Mouse (Mus musculus) forebrain, embryonic 15.5 days (tissue): ENCODE data around the gene Heatr9. TPM values are rescaled to one million over a fixed set of nuclear protein-coding genes. Genes with fewer than 3 reads are reported as not detected.

Experiments used
- ATAC-seq: fragments of 200-750 bp; cut with Nextera tagmentation; replicated peaks from 2 replicates; pipeline ENCODE4 v1.8.0; 2017; ENCODE audit warnings: mild to moderate bottlenecking, moderate TSS enrichment, moderate library complexity
- H3K27ac ChIP-seq: fragments of 300-500 bp; sonication (generic); replicated peaks from 2 replicates; pipeline ENCODE4 v1.5.1; 2015; ENCODE audit warnings: mild to moderate bottlenecking, inconsistent platforms
- H3K27me3 ChIP-seq: fragments of 300-500 bp; sonication (generic); 2 replicates; pipeline ENCODE4 v1.6.1; 2015; ENCODE audit warnings: inconsistent platforms
- H3K36me3 ChIP-seq: fragments of 300-500 bp; sonication (generic); 2 replicates; pipeline ENCODE4 v1.6.1; 2015; ENCODE audit warnings: mild to moderate bottlenecking, inconsistent platforms
- H3K4me1 ChIP-seq: fragments of 300-500 bp; sonication (generic); 2 replicates; pipeline ENCODE4 v1.6.1; 2015; ENCODE audit warnings: inconsistent platforms
- H3K4me2 ChIP-seq: fragments of 300-500 bp; sonication (generic); replicated peaks from 2 replicates; pipeline ENCODE4 v1.6.1; 2015; ENCODE audit warnings: mild to moderate bottlenecking, inconsistent platforms
- H3K4me3 ChIP-seq: fragments of 300-500 bp; sonication (generic); 2 replicates; pipeline ENCODE4 v1.5.1; 2015; ENCODE audit warnings: mild to moderate bottlenecking, inconsistent platforms
- H3K9ac ChIP-seq: fragments of 300-500 bp; sonication (generic); replicated peaks from 2 replicates; pipeline ENCODE4 v1.6.1; 2015; ENCODE audit warnings: mild to moderate bottlenecking, inconsistent platforms
- H3K9me3 ChIP-seq: fragments of 300-500 bp; sonication (generic); 2 replicates; pipeline ENCODE4 v1.6.1; 2016; ENCODE audit warnings: inconsistent platforms
- WGBS: fragments of 180-500 bp; shearing (Covaris S2); methylation state at CpG from one replicate; pipeline ENCODE4 v1.1.7; 2015; ENCODE audit warnings: mixed read lengths; 5-methylcytosine and 5-hydroxymethylcytosine counted together
- polyA plus RNA-seq: library from polyadenylated mRNA; unstranded; fragments of >200 nt; fragmentation: Nextera tagmentation; extraction: Ambion mirVana; gene quantifications from 2 replicates; pipeline ENCODE4 v1.2.1, GENCODE M21; 2015

Heatr9 gene
- not detected in 2 replicates for polyA plus RNA-seq

GRCm38 (mm10) chr11:83522075-83522474 is at the start of gene Heatr9:
Gene Heatr9 (minus strand): TSS chr11:83522175.
- H3K4me3 ChIP-seq = no peak within 1 kb of the TSS
- WGBS = 84% methylated on average over 3 of the region's 3 CpGs
- no peaks in the 10 kb centered on the region for H3K4me1 ChIP-seq
- H3K4me2 ChIP-seq = no peak within 1 kb of the TSS
- no peaks in the 10 kb centered on the region for H3K27me3 ChIP-seq
- no peak for ATAC-seq
- no peak within 1 kb of the TSS for H3K9ac ChIP-seq
- H3K36me3 ChIP-seq = no peaks in the 10 kb centered on the region
- no peaks in the 10 kb centered on the region for H3K9me3 ChIP-seq
- H3K27ac ChIP-seq = no peak within 1 kb of the TSS

GRCm38 (mm10) chr11:83570189-83570588 is 48.2 kb upstream of the Heatr9 start:
- Histone ChIP-seq H3K27ac (no peak overlapping the region), H3K4me3 (no peak overlapping the region), H3K9me3 (no peaks in the 10 kb centered on the region), H3K36me3 (no peaks in the 10 kb centered on the region), H3K27me3 (no peaks in the 10 kb centered on the region), H3K4me2 (no peak overlapping the region), H3K9ac (no peak overlapping the region), H3K4me1 (no peaks in the 10 kb centered on the region)
- WGBS = 88% methylated on average over 2 of the region's 2 CpGs
- no peak for ATAC-seq

- Histone ChIP-seq H3K4me1 (no peaks in the 10 kb centered on the region), H3K4me3 (no peak overlapping the region), H3K9me3 (no peaks in the 10 kb centered on the region), H3K4me2 (no peak overlapping the region), H3K36me3 (no peaks in the 10 kb centered on the region), H3K9ac (no peak overlapping the region), H3K27ac (no peak overlapping the region), H3K27me3 (no peaks in the 10 kb centered on the region)
- WGBS = 98% methylated on average over 7 of the region's 7 CpGs
- ATAC-seq = no peak
Observed at GRCm38 (mm10) chr11:83569249-83569648, 47.3 kb upstream of the Heatr9 start.

GRCm38 (mm10) chr11:83568786-83569185 is 46.8 kb upstream of the Heatr9 start:
- Histone ChIP-seq H3K27ac (no peak overlapping the region), H3K4me2 (no peak overlapping the region), H3K36me3 (no peaks in the 10 kb centered on the region), H3K4me3 (no peak overlapping the region), H3K27me3 (no peaks in the 10 kb centered on the region), H3K9me3 (no peaks in the 10 kb centered on the region), H3K4me1 (no peaks in the 10 kb centered on the region), H3K9ac (no peak overlapping the region)
- WGBS = 89% methylated on average over 3 of the region's 3 CpGs
- ATAC-seq = no peak

GRCm38 (mm10) chr11:83568061-83568460 is 46.1 kb upstream of the Heatr9 start:
- Histone ChIP-seq H3K4me1 (no peaks in the 10 kb centered on the region), H3K9me3 (no peaks in the 10 kb centered on the region), H3K9ac (no peak overlapping the region), H3K27ac (no peak overlapping the region), H3K4me2 (no peak overlapping the region), H3K36me3 (no peaks in the 10 kb centered on the region), H3K27me3 (no peaks in the 10 kb centered on the region), H3K4me3 (no peak overlapping the region)
- ATAC-seq = no peak
- WGBS = 95% methylated on average over 9 of the region's 9 CpGs

- Histone ChIP-seq H3K36me3 (no peaks in the 10 kb centered on the region), H3K4me2 (no peak overlapping the region), H3K4me3 (no peak overlapping the region), H3K9ac (no peak overlapping the region), H3K27ac (no peak overlapping the region), H3K27me3 (no peaks in the 10 kb centered on the region), H3K4me1 (no peaks in the 10 kb centered on the region), H3K9me3 (no peaks in the 10 kb centered on the region)
- WGBS = 70% methylated on average over 7 of the region's 7 CpGs
- ATAC-seq = no peak
Observed at GRCm38 (mm10) chr11:83567311-83567710, 45.3 kb upstream of the Heatr9 start.

GRCm38 (mm10) chr11:83566617-83567016 is 44.6 kb upstream of the Heatr9 start:
- no peaks in the 10 kb centered on the region for H3K36me3 ChIP-seq
- no peak for ATAC-seq
- no peaks in the 10 kb centered on the region for H3K9me3 ChIP-seq
- H3K27me3 ChIP-seq = no peaks in the 10 kb centered on the region
- no peak overlapping the region for H3K9ac ChIP-seq
- no peak overlapping the region for H3K4me3 ChIP-seq
- no peaks in the 10 kb centered on the region for H3K4me1 ChIP-seq
- no peak overlapping the region for H3K27ac ChIP-seq
- H3K4me2 ChIP-seq = no peak overlapping the region

- no peak overlapping the region for H3K9ac ChIP-seq
- no peak overlapping the region for H3K27ac ChIP-seq
- no peaks in the 10 kb centered on the region for H3K4me1 ChIP-seq
- no peaks in the 10 kb centered on the region for H3K27me3 ChIP-seq
- ATAC-seq = no peak
- H3K4me2 ChIP-seq = no peak overlapping the region
- WGBS = 85% methylated on average over 2 of the region's 2 CpGs
- H3K9me3 ChIP-seq = no peaks in the 10 kb centered on the region
- no peak overlapping the region for H3K4me3 ChIP-seq
- H3K36me3 ChIP-seq = no peaks in the 10 kb centered on the region
Observed at GRCm38 (mm10) chr11:83563754-83564153, 41.8 kb upstream of the Heatr9 start.

- H3K9me3 ChIP-seq = no peaks in the 10 kb centered on the region
- no peaks in the 10 kb centered on the region for H3K4me1 ChIP-seq
- no peak for ATAC-seq
- H3K4me3 ChIP-seq = no peak overlapping the region
- H3K36me3 ChIP-seq = no peaks in the 10 kb centered on the region
- H3K4me2 ChIP-seq = no peak overlapping the region
- H3K27me3 ChIP-seq = no peaks in the 10 kb centered on the region
- H3K27ac ChIP-seq = no peak overlapping the region
- WGBS = 72% methylated on average over 6 of the region's 6 CpGs
- no peak overlapping the region for H3K9ac ChIP-seq
Observed at GRCm38 (mm10) chr11:83562311-83562887, 40.4 kb upstream of the Heatr9 start.

- Histone ChIP-seq H3K27me3 (no peaks in the 10 kb centered on the region), H3K4me1 (no peaks in the 10 kb centered on the region), H3K36me3 (no peaks in the 10 kb centered on the region), H3K9me3 (no peaks in the 10 kb centered on the region), H3K4me2 (no peak overlapping the region), H3K4me3 (no peak overlapping the region), H3K9ac (no peak overlapping the region), H3K27ac (no peak overlapping the region)
- ATAC-seq = no peak
- 73% methylated on average over 6 of the region's 6 CpGs for WGBS
Observed at GRCm38 (mm10) chr11:83560405-83560804, 38.4 kb upstream of the Heatr9 start.

- ATAC-seq = no peak
- no peaks in the 10 kb centered on the region for H3K27me3 ChIP-seq
- 26% methylated on average over 10 of the region's 10 CpGs for WGBS
- no peak overlapping the region for H3K4me3 ChIP-seq
- no peak overlapping the region for H3K4me2 ChIP-seq
- no peak overlapping the region for H3K27ac ChIP-seq
- no peaks in the 10 kb centered on the region for H3K36me3 ChIP-seq
- no peak overlapping the region for H3K9ac ChIP-seq
- no peaks in the 10 kb centered on the region for H3K9me3 ChIP-seq
- no peaks in the 10 kb centered on the region for H3K4me1 ChIP-seq
Observed at GRCm38 (mm10) chr11:83557074-83557473, 35.1 kb upstream of the Heatr9 start.

- H3K27ac ChIP-seq = no peak overlapping the region
- no peaks in the 10 kb centered on the region for H3K27me3 ChIP-seq
- H3K36me3 ChIP-seq = no peaks in the 10 kb centered on the region
- peak overlapping the region; percentile 18; the same call in 1 of the 2 replicates for H3K4me2 ChIP-seq
- no peak overlapping the region for H3K4me3 ChIP-seq
- no peaks in the 10 kb centered on the region for H3K4me1 ChIP-seq
- WGBS = 27% methylated on average over 8 of the region's 8 CpGs
- peak; percentile 57; the same call in 1 of the 2 replicates for ATAC-seq
- H3K9ac ChIP-seq = 0 out of 2 replicates have a peak overlapping the region, but pooled peaks have one; percentile 5
- no peaks in the 10 kb centered on the region for H3K9me3 ChIP-seq
Observed at GRCm38 (mm10) chr11:83556085-83556781, 34.3 kb upstream of the Heatr9 start.

GRCm38 (mm10) chr11:83551668-83552067 is 29.7 kb upstream of the Heatr9 start:
- Histone ChIP-seq H3K4me2 (no peak overlapping the region), H3K4me3 (no peak overlapping the region), H3K36me3 (no peaks in the 10 kb centered on the region), H3K27ac (no peak overlapping the region), H3K9ac (no peak overlapping the region), H3K27me3 (no peaks in the 10 kb centered on the region), H3K4me1 (no peaks in the 10 kb centered on the region), H3K9me3 (no peaks in the 10 kb centered on the region)
- 87% methylated on average over 5 of the region's 5 CpGs for WGBS
- ATAC-seq = no peak
